Mouse (Mus musculus) embryonic stem cell, embryonic (primary cell): Measurements from ENCODE around the gene Pdzrn3.

Experiments used
- CTCF ChIA-PET, 4 experiments: fragments of 300-600 bp in 2 of 4; fragments of 350-600 bp in 2 of 4; sonication (Branson Sonifier 250); formaldehyde crosslinking; loops; one replicate each; lab custom pipeline; 2022; ENCODE audit warnings: inconsistent platforms in 2 of 4; lab: Charles Lee
- POLR2A ChIA-PET, 4 experiments: fragments of 300-600 bp in 2 of 4; fragments of 350-600 bp in 2 of 4; sonication (Branson Sonifier 250); formaldehyde crosslinking; loops; one replicate each; lab custom pipeline; 2022; ENCODE audit warnings: antibody characterized with exemption in 4 of 4, inconsistent platforms in 1 of 4; lab: Charles Lee

The Pdzrn3 gene

DNA sequence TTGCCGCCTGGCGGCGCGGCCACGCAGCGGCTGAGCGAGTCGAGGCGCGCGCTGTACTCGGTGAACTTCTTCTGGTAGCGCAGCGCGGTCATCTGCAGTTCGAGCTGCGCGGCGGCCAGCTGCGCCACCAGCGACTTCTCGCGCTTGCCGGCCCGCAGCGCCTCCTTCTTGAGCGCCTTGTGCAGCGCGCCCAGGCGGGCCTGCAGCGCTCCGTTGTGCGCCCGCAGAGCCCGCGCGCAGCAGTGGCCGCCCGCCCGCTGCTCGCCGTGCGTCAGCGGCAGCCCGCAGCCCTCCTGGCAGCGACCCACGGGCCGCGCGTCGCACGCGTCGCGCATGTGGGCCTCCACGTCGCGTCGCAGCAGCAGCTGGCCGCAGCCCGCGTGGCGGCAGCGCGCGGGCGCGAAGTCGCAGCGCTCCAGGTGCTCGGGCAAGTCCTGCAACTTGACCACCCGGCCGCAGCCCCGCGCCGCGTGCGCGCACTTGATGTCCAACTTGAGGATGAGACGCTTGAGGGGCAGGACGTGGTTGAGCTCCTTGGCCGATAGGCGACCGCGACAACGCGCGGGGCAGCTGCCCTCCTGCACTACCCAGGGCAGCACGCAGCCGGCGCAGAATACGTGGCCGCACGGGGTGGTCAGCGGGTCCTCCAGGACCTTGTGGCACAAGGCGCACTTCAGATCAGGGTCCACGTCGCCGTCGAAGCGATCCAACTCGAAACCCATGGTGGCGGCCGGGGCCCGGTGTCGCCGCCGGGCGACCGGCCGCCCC lies at the start of gene Pdzrn3:
Gene Pdzrn3, minus strand, starts transcription at position 731 of the 768 bp plus-strand sequence.
- CTCF ChIA-PET: interaction anchor here in 3 of 4 experiments (0.5 to 1.1 kb wide), 3 partner anchors 61 to 178 kb away, joined by 3 to 5 read pairs (median 4); no protein-coding TSS in a partner anchor

DNA sequence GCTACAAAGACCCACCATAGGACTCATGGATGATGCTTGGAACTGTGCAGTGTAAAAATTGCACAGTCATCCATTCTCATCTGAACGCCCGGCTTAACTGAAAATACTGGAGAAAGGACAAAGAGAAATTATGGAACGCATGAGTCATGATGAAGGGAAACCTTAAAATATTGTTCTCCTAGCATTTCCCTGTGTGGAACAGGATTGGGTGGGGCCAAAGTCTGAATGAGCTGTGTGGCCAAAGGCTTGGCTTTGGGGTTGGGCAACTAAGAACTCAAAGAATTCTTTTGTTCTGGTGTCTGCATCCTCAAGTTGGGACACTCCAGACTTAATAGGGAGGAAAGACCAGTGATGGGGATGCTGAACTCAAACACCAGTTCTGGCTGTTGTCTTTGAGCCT lies 49.6 kb upstream of the Pdzrn3 start:
- POLR2A ChIA-PET: no interaction called here
- CTCF ChIA-PET: interaction anchor here in 1 of 4 experiments (0.5 kb wide), 1 partner anchor 258 kb away, joined by 3 read pairs; no protein-coding TSS in a partner anchor

More for the DNA sequence above, at the start of gene Pdzrn3:
- POLR2A ChIA-PET: interaction anchor here (0.5 to 2.6 kb wide), 20 partner anchors 10 to 1661 kb away, joined by 3 to 6 read pairs (median 3); no protein-coding TSS in a partner anchor

DNA sequence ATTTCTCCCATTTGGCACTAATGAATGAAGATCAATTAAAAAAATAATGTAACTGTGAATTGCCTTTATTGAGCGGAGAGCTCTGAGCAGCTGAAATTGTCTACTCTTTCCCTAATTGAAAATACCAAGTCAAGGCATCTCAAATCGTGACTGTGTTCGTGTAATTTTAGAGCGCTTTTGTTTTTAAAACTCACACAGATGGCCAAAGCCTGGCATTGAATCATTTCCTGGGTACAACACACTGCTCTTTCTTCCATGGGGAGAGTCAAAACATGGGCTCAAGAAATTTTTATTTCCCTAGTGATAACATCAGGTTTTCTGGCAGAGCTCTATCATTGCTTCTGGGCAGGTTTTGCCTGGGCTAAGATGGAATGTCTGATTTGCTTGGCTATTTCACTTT lies 48.6 kb upstream of the Pdzrn3 start:
- POLR2A ChIA-PET: no interaction called here
- CTCF ChIA-PET: no interaction called here

DNA sequence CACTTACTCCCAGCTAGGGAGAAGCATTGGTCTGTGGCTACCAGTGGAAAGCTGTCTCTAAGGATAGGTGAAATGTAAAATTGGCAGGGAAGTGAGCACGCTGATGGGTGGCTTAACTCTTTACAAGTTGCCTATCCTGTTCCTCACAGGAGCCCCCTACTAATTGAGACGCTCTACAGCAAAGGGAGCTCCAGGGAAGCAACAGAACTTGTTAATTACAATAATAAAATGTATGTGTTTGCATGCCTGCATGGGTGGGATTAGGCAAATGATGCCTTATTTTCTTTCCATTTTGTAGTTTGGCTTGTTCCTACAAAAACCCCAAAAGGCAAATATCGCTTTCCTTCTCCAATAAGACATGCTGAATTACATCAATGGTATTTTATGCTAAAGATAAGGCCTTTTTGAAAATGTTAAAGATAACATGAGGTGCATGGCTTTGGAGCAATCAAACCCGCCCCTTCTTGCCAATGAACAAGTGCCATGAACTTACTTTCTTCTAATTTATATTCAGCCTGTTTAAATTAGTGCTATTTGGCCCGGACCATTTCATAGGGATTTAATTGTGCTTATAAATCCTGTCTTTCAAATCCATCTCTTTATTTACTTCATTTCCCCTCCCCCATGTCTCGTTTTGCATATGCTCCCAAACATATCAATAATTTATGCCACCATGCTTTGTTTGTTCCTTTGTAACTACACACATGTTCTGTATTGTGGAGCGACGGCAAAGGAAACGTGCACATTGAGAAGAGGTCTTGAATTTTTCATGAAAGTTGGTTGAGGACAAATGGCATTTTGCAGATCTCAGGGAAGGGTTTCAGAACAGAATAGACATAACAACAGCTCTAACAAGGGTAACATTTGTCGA lies 44.6 kb upstream of the Pdzrn3 start:
- CTCF ChIA-PET: interaction anchor here in 1 of 4 experiments (0.6 kb wide), 1 partner anchor 126 kb away, joined by 3 read pairs; no protein-coding TSS in a partner anchor
- POLR2A ChIA-PET: no interaction called here

DNA sequence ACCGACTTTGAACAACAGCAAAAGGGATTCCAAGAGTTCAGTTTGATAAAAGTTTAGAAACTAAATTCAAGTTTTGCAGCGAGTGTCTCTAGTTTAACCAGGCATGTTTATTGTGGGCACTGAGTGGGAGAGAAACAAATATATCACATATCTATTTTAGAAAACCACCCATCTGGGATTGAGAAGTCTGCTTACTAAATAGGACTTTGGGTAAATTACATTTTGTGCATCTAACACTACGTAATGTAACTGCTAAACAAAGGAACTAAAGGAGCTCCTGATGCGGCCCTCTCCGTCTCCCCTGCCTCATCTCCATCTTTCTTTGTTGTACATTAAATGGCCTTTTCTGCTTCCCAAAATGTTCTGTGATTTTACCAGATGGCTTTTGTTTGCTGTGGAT lies 40.5 kb upstream of the Pdzrn3 start:
- POLR2A ChIA-PET: no interaction called here
- CTCF ChIA-PET: no interaction called here

DNA sequence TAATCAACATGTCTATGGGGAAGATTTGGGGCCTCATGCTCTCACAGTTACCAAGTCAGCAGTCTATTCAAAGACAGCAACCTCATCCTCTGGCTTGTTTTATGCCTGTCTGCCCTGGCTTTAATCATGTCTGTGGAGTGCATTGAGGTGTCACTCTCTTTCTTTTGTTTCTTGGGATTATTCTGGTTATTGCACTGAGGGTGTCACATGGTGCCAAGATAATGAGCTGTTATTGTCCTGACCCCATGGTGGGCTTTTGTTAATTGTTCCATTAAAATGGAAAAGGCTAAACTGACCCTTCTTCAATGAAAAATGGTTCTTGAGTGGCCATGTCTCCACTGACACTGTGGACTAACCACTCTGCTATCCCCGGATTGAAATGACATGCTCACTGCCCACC lies 34.0 kb upstream of the Pdzrn3 start:
- ChIA-PET POLR2A (no interaction called here), CTCF (no interaction called here)

DNA sequence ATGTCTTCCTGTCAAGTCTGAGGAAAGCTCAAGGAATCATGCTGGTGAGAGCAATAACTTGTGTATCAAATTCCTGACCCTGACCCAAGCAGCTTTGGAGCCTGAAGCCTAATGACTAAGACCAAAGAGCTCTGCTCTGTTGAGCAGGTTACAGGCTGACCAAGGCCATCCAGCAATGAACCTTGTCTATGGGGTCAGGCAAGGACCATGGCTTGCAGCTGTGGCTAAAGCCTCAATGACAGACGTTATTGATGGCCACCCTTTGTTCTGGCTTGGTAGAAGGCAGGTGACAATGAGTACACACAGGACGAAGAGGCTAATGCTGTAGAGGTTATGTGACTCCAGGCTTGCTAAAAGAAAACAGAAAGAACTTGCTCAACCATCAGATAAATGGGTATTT lies 33.4 kb upstream of the Pdzrn3 start:
- ChIA-PET POLR2A (no interaction called here), CTCF (no interaction called here)

DNA sequence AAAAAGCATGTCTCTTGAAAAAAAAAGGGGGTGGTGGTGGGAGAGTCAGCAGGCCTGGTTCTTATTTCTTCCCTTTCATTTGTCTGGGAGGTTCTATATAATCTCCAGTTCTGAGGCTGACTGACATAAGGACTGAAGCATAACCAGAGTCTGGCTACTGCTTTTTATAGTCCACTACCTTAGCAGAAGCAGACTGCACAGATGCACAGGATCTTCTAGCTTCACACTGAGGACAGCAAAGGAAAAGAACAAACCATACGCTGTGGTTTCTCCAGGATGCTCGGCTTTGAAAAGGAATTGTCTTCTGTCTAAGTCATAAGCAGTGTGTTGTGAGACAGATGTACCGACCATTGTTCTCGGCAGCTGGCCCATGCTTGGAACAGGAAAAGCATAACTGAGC lies 19.0 kb upstream of the Pdzrn3 start:
- CTCF ChIA-PET: no interaction called here
- POLR2A ChIA-PET: no interaction called here

DNA sequence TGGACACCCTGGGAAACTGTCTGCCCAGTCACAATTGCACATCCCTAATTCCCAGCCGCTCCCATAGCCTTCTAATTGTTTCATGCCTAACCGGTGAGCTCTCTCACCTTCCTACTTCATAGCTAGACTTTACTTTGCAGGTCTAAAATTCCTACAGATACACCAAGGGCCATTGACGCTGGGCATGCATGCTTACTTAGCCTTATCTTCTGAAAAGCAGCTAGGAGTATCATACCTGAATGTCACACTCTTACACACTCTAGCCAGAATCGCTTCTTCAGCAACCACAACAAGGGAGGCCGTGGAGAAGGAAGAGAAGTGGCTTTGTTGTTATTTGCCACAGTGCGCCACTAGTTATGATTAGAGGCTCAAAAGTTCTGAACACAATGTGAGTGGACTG lies 18.2 kb upstream of the Pdzrn3 start:
- POLR2A ChIA-PET: no interaction called here

DNA sequence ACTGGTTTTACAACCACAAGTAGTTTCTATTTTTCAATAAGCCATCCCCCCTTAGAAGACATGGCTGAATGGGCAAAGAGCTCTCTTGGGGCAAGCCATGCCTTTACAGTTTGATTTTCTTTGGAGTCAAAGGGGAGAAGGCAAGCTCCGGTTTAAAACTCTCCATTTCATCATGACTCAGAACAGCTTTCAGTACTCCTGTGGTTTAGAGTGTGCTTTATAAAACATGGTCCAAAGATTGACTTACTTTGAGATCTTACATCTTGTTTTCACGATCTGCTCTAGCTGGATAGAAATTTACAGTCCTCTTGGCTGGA lies 15.1 kb upstream of the Pdzrn3 start:
- ChIA-PET CTCF (no interaction called here), POLR2A (interaction anchor here in 1 of 4 experiments (1.1 kb wide), 1 partner anchor 15 kb away, joined by 3 read pairs; the partner anchor contains the start of gene Pdzrn3)

More for the DNA sequence above, 18.2 kb upstream of the Pdzrn3 start:
- CTCF ChIA-PET: no interaction called here

DNA sequence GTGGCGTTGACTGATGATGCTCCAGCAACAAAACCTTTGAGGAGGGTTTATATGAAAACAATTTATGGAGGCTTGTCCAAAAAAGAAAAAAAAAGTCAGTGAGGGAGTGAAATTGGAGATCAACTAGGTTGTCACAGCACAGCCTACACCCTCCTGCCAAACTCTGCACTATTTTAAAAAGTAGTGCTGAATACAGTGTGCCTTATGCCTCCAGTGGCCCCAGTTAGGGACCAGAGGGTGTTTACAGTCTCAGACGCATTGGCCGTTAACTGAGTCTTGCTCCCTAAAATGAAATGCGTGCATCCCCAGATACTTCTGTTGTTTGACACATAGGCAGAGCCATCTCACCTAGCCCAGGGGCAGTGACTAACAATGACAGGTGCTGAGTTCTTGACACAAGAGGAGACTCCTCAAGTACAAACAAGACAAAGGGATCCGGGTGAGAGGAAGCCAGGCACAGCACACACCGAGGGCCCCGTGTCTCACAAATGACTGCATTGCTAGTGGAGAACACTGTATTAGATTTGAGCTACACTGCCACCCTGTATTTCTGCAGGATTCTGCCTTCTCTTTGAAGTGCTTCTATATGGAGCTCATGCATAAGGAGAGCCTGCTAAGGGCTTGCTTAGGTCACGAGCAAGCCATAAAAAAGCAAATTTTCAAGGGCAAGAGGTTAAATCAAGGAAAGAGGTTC lies 14.6 kb upstream of the Pdzrn3 start:
- ChIA-PET CTCF (no interaction called here), POLR2A (interaction anchor here in 1 of 4 experiments (1.1 kb wide), 1 partner anchor 15 kb away, joined by 3 read pairs; the partner anchor contains the start of gene Pdzrn3)

DNA sequence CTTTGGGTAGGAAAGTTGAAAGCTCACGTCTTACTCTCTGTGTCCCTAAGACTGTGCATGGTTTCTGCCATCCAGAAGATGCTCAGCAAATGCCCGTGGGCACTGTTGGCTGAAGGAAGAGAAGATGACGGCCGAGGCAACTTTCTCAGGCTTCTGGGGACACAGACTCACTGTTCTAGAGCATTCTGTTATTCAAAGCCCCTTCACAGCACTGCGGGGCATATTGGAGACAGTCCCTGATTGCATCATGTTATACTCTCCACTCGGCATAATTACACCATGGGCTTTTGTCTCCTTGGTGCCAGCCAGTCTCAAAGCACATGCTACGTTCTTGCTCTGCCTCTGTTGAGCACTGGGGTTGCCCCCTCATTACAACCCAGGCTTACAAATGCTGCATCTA lies 7.8 kb upstream of the Pdzrn3 start:
- POLR2A ChIA-PET: no interaction called here
- CTCF ChIA-PET: no interaction called here

DNA sequence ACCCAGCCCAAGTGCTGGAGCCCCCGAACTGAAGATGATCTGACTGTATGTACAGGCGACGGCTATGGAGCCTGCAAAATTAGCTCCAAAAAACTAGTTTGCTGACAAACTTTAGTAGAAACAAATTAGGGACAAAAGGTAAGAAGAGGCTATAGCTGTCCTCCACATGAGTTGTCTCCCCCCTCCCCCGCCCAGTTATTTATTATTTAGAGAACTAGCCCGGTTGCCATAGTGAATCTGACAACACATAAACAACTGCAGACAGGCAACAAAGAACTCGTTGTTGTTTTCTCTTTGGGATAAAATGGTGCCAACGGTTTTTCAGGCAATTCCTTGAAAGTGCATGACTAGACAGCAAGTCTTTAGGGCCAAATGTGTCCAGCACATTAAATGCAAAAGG lies 7.3 kb upstream of the Pdzrn3 start:
- CTCF ChIA-PET: no interaction called here

DNA sequence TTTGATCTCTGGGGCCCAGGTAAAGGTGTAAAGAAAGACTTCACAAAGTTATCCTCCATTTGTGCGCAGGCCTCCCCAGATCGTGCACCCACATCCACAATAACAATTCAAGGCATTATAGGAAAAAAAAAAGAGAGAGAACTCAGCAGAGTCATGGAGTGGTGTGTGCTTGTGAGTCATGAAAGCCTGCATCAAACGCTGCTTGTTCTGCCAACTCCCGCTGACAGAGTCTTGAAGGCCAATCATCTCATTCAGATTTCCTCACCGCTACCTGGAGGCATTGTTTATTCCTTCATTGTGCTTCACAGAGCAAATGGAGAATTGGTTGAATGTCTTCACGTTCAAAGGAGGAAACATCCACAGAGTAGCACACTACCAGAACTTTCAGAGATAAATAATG lies 6.8 kb upstream of the Pdzrn3 start:
- ChIA-PET POLR2A (no interaction called here), CTCF (no interaction called here)

More for the DNA sequence above, 7.3 kb upstream of the Pdzrn3 start:
- POLR2A ChIA-PET: no interaction called here

DNA sequence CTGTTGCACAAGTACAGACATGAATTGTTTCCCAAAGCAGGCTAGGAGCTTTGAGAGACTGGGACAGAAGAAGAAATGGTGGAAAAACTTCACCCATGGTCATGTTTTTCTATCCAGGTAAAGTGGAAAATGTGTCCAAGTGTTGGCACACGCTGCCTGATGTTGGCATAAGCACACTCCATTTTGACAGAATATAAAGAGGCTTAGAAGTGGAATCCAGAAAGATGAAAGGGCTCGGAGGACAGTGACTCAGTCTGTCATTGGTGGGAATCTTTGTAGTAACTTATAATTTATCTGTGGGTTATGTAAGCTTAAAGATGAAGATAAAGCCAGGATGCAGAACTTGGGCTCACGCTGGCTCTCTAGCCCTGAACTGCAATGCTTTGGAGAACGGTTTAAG lies 5.2 kb upstream of the Pdzrn3 start:
- CTCF ChIA-PET: interaction anchor here in 1 of 4 experiments (0.6 kb wide), 1 partner anchor 95 kb away, joined by 5 read pairs; no protein-coding TSS in a partner anchor
- POLR2A ChIA-PET: no interaction called here

DNA sequence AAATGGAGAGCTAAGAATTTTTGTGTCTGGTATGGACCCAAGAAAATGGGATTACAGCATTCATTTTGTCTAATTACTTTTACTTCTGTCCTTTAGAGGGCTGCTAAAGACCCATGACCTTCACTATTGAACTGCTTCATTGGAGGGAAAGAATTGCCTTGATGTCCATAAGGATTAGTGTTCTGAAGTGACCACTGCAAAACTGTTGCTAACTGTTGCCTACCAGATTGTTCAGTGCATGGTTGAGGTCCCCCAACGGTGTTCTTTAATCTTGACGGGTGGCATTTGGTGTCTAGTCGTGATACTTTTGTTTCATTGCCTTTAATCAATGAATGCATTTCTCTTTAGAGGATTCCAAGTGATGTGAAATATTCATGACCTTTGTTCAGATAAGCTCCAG lies 1.8 kb upstream of the Pdzrn3 start:
- ChIA-PET CTCF (no interaction called here), POLR2A (interaction anchor here in 1 of 4 experiments (1.0 kb wide), 1 partner anchor 17 kb away, joined by 3 read pairs; no protein-coding TSS in a partner anchor)

DNA sequence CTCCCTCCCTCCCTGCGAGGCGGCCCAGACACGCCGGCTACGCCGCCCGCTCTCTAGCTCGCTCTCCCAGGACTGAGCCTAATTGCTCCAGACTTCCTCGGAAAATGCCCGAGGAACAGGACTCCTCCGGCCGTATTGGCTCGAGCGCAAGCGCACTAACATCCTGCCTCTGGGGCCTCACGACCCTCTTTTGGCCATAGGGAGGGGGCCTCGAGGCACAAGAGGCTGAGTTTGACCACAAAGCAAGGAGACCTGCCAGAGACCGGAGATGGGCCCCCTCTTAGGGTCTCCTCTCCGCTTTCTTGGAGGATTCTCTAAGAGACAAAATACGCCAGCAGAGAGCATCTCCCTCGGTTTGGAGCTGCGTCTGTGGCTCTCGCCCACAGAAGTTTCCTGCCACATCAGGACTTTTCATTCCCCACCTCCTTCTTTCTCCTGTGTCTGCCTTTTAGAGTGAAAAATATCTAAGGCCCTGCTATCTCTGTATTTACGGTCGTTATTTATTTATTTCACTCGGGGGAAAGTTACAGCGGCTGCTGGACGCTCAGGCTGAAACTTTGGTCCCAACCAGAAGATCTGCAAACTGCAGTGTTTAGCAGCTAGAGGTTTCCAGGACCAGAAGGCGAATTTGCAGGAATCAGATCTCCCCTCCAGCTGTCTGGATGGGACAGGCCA lies 375 bp upstream of the Pdzrn3 start:
- POLR2A ChIA-PET: interaction anchor here (0.5 to 2.6 kb wide), 17 partner anchors 11 to 1600 kb away, joined by 3 to 6 read pairs (median 3); no protein-coding TSS in a partner anchor
- CTCF ChIA-PET: interaction anchor here in 2 of 4 experiments (0.5 to 0.7 kb wide), 2 partner anchors 60 to 179 kb away, joined by 4 to 5 read pairs; no protein-coding TSS in a partner anchor

DNA sequence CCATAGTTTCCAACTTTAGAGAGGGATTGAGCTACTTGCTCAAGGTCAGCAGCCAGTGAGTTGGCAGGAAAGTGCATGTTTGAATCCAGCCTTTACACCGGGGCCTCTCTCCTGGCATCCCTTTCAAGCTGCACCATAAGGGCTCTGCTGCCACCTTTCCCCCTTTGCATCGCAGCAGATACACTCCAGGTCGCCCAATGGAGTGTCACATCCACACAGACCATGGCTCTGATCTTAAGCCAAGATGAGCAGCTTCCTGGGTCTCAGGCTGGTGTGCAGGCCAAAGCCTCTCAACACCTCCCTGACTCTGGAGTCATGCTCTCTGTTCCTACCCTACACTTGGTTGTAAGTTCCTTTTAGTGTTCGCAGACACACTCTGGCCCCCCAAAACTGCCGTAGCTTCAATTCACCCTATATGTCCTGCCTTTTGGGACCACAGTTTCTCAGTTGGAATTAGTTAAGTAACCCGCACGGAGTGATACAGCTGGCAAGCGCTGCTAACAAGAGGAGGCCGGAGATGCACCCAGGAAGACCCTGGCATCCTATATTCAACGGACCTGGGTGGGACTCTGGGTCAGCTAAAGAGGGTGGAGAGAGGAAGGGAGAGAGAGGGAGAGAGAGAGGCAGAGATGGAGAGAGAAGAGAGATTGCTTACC lies 1.1 kb downstream of the Pdzrn3 start:
- POLR2A ChIA-PET: interaction anchor here in 3 of 4 experiments (0.7 to 2.6 kb wide), 11 partner anchors 9 to 1661 kb away, joined by 3 to 6 read pairs (median 4); no protein-coding TSS in a partner anchor
- CTCF ChIA-PET: interaction anchor here in 1 of 4 experiments (1.1 kb wide), 1 partner anchor 109 kb away, joined by 3 read pairs; no protein-coding TSS in a partner anchor
